ENCODE assay signal across 21 mouse cellular contexts in genomic region chr10:93331543-93331942, GRCm38 (mm10). TPM values are rescaled to one million over a fixed set of nuclear protein-coding genes. Genes with fewer than 3 reads are reported as not detected.
DNase-seq lines count a peak whose midpoint lies in the region; ATAC-seq and TF ChIP-seq lines count a peak whose summit lies in the region.
"Had no signal": no experiment of that assay in that cellular context is flagged by ENCODE, and none has a peak within 500 bp of the region (broad histone marks: within the 10 kb centered on the region; RNA-seq: fewer than 3 reads in every experiment).

No protein-coding gene starts in this region.

- H3K27me3 ChIP-seq in cerebellum, adult 2 months (ENCODE audit: control insufficient read depth, insufficient read depth, low read length), result no peaks in the 10 kb centered on the region
- no peaks in the 10 kb centered on the region for H3K27me3 ChIP-seq in kidney, embryonic 15.5 days
- no peaks in the 10 kb centered on the region for H3K27me3 ChIP-seq in midbrain, embryonic 16.5 days (ENCODE audit: control insufficient read depth, insufficient read depth, low read depth, low read length)
- H3K27me3 ChIP-seq: forebrain, embryonic 13.5 days; intestine, embryonic 15.5 days; liver, embryonic 15.5 days; lung, embryonic 15.5 days had no signal

- H3K9ac ChIP-seq in kidney, embryonic 15.5 days, result no peak overlapping the region
- H3K9ac ChIP-seq in midbrain, embryonic 16.5 days (ENCODE audit: low read depth, low read length), result no peak overlapping the region
- H3K9ac ChIP-seq: forebrain, embryonic 13.5 days; hindbrain, embryonic 14.5 days; intestine, embryonic 15.5 days; liver, embryonic 15.5 days; lung, embryonic 15.5 days had no signal

- ATAC-seq in kidney, embryonic 15.5 days (replicated peaks; ENCODE audit: low FRiP score), result peak; percentile 53; the same call in 1 of the 2 replicates
- ATAC-seq in midbrain, embryonic 16.5 days, result no peak
- ATAC-seq: forebrain, embryonic 13.5 days; intestine, embryonic 15.5 days had no signal

- no peak overlapping the region for H3K4me2 ChIP-seq in kidney, embryonic 15.5 days
- no peak overlapping the region for H3K4me2 ChIP-seq in midbrain, embryonic 16.5 days (ENCODE audit: low read length)
- H3K4me2 ChIP-seq: forebrain, embryonic 13.5 days; hindbrain, embryonic 14.5 days; intestine, embryonic 15.5 days; liver, embryonic 15.5 days; lung, embryonic 15.5 days had no signal

- no peak overlapping the region for H3K27ac ChIP-seq in cerebellum, adult 2 months (ENCODE audit: insufficient read depth, low read length)
- no peak overlapping the region for H3K27ac ChIP-seq in kidney, embryonic 15.5 days
- H3K27ac ChIP-seq in midbrain, embryonic 16.5 days (ENCODE audit: low read length), result no peak overlapping the region
- H3K27ac ChIP-seq: forebrain, embryonic 13.5 days; heart, adult 2 months; hindbrain, embryonic 14.5 days; intestine, embryonic 15.5 days; limb, embryonic 10.5 days; liver, embryonic 15.5 days; lung, embryonic 15.5 days had no signal

- no peak for TF ChIP-seq POLR2A in cerebellum, adult 2 months (IDR thresholded peaks at IDR 0.05; ENCODE audit: borderline replicate concordance, insufficient read depth, low read length)

- H3K36me3 ChIP-seq in kidney, embryonic 15.5 days, result no peaks in the 10 kb centered on the region
- no peaks in the 10 kb centered on the region for H3K36me3 ChIP-seq in midbrain, embryonic 16.5 days (ENCODE audit: control insufficient read depth, insufficient read depth, low read length)
- H3K36me3 ChIP-seq: intestine, embryonic 15.5 days; limb, embryonic 10.5 days; liver, embryonic 15.5 days; lung, embryonic 15.5 days had no signal

- WGBS in cerebellum, adult 2 months, result 53% methylated on average over 4 of the region's 4 CpGs
- WGBS in kidney, embryonic 15.5 days, result 49% methylated on average over 4 of the region's 4 CpGs
- WGBS in midbrain, embryonic 16.5 days, result 86% methylated on average over 4 of the region's 4 CpGs

- H3K9me3 ChIP-seq in kidney, embryonic 15.5 days (replicated peaks), result no peaks in the 10 kb centered on the region
- H3K9me3 ChIP-seq in midbrain, embryonic 16.5 days (replicated peaks; ENCODE audit: control insufficient read depth, low read length, poor library complexity, severe bottlenecking), result no peaks in the 10 kb centered on the region
- H3K9me3 ChIP-seq: forebrain, embryonic 13.5 days; intestine, embryonic 15.5 days; limb, embryonic 10.5 days; liver, embryonic 15.5 days; lung, embryonic 15.5 days had no signal

- peak; percentile 38 to 45 for DNase-seq in cerebellum, postnatal 10 days
- DNase-seq in cerebellum, adult 2 months, result no peak
- DNase-seq in kidney, adult 11 months, result peak; percentile 66
- DNase-seq in kidney, postnatal 4 days, result no peak
- peak; percentile 30 to 52 for DNase-seq in kidney, postnatal 36 days
- DNase-seq in urinary bladder, adult 2 months (ENCODE audit: low spot score), result no peak
- DNase-seq: cerebellum, adult 8-10 months; heart, adult 2 months; liver; lung, postnatal 4 days; retina, postnatal 1 day; right cerebral cortex, postnatal 25 days; spleen, adult 18-20 months had no signal

- H3K4me1 ChIP-seq in cerebellum, adult 2 months (ENCODE audit: control insufficient read depth, insufficient read depth, low read length), result no peaks in the 10 kb centered on the region
- H3K4me1 ChIP-seq in kidney, embryonic 15.5 days, result peaks cover 12% of the 10 kb centered on the region
- no peaks in the 10 kb centered on the region for H3K4me1 ChIP-seq in midbrain, embryonic 16.5 days (ENCODE audit: control insufficient read depth, insufficient read depth, low read length)
- H3K4me1 ChIP-seq: intestine, embryonic 15.5 days had no signal

- no peak for TF ChIP-seq CTCF in cerebellum, adult 2 months (IDR thresholded peaks at IDR 0.05; ENCODE audit: borderline replicate concordance, insufficient read depth, low read depth, low read length)

- no peak overlapping the region for H3K4me3 ChIP-seq in cerebellum, adult 2 months (replicated peaks; ENCODE audit: insufficient read depth, low read depth, low read length)
- no peak overlapping the region for H3K4me3 ChIP-seq in kidney, embryonic 15.5 days (replicated peaks)
- H3K4me3 ChIP-seq in midbrain, embryonic 16.5 days (ENCODE audit: low read depth, low read length), result no peak overlapping the region
- H3K4me3 ChIP-seq: forebrain, embryonic 13.5 days; heart, adult 2 months; intestine, embryonic 15.5 days; limb, embryonic 10.5 days; liver, embryonic 15.5 days; lung, embryonic 15.5 days had no signal

RNA-seq across cellular contexts. Expression of gene Elk3, which starts 20.6 kb away (rescaled TPM):
- 5.7 and 5.9 TPM in 2 replicates for polyA plus RNA-seq in cerebellum, adult 2 months (2012; rRNA removed)
- polyA plus RNA-seq in kidney, embryonic 15.5 days (2015; fragmentation: Nextera tagmentation; extraction: Ambion mirVana), result 41.9 and 43.7 TPM in 2 replicates
- 21.6 and 22.7 TPM in 2 replicates for polyA plus RNA-seq in urinary bladder, adult 2 months (2012; rRNA removed)
- polyA plus RNA-seq in midbrain, embryonic 16.5 days (2015; fragmentation: Nextera tagmentation; extraction: Ambion mirVana), result 6.4 and 6.5 TPM in 2 replicates

Comparison
In these comparisons a context has a peak if more than half of its experiments do, and no peak if none do; other contexts are left out.
1. DNase-seq: peak in cerebellum, postnatal 10 days (2 of 2), kidney, adult 11 months (single experiment) and kidney, postnatal 36 days (2 of 2); none in cerebellum, adult 2 months (0 of 2), kidney, postnatal 4 days (0 of 2) and urinary bladder, adult 2 months (single experiment).